Mouse (Mus musculus) midbrain, embryonic 16.5 days (tissue): ENCODE results near the gene Nhp2. TPM values are rescaled to one million over a fixed set of nuclear protein-coding genes. Genes with fewer than 3 reads are reported as not detected.

ENCODE experiments used
- ATAC-seq: fragments of 200-750 bp; cut with Nextera tagmentation; 2 replicates; pipeline ENCODE4 v1.8.0; 2017; ENCODE audit warnings: moderate TSS enrichment
- H3K27ac ChIP-seq: fragments of 300-500 bp; sonication (generic); 2 replicates; pipeline ENCODE4 v1.5.1; 2014; ENCODE audit warnings: mild to moderate bottlenecking, low read length, mixed read lengths
- H3K27me3 ChIP-seq: fragments of 300-500 bp; sonication (generic); 2 replicates; pipeline ENCODE4 v1.6.1; 2014; ENCODE audit warnings: low read depth, low read length, mixed read lengths; ENCODE audit not compliant: control insufficient read depth, insufficient read depth
- H3K36me3 ChIP-seq: fragments of 300-500 bp; sonication (generic); 2 replicates; pipeline ENCODE4 v1.6.1; 2014; ENCODE audit warnings: mild to moderate bottlenecking, low read length, moderate library complexity, mixed read lengths; ENCODE audit not compliant: control insufficient read depth, insufficient read depth
- H3K4me1 ChIP-seq: fragments of 300-500 bp; sonication (generic); 2 replicates; pipeline ENCODE4 v1.6.1; 2014; ENCODE audit warnings: mild to moderate bottlenecking, low read length, mixed read lengths; ENCODE audit not compliant: control insufficient read depth, insufficient read depth
- H3K4me2 ChIP-seq: fragments of 300-500 bp; sonication (generic); 2 replicates; pipeline ENCODE4 v1.6.1; 2014; ENCODE audit warnings: mild to moderate bottlenecking, low read length, mixed read lengths
- H3K4me3 ChIP-seq: fragments of 300-500 bp; sonication (generic); 2 replicates; pipeline ENCODE4 v1.5.1; 2014; ENCODE audit warnings: low read depth, mild to moderate bottlenecking, low read length, moderate library complexity, mixed read lengths
- H3K9ac ChIP-seq: fragments of 300-500 bp; sonication (generic); 2 replicates; pipeline ENCODE4 v1.6.1; 2014; ENCODE audit warnings: low read depth, low read length, mixed read lengths
- H3K9me3 ChIP-seq: fragments of 300-500 bp; sonication (generic); replicated peaks from 2 replicates; pipeline ENCODE4 v1.6.1; 2014; ENCODE audit warnings: mild to moderate bottlenecking, low read length, mixed read lengths; ENCODE audit not compliant: control insufficient read depth, poor library complexity, severe bottlenecking
- whole genome bisulfite sequencing: fragments of 180-500 bp; shearing (Covaris S2); extraction: QIAGEN DNeasy Blood & Tissue Kit; methylation state at CpG from one replicate; pipeline ENCODE4 v1.1.7; 2014; 5-methylcytosine and 5-hydroxymethylcytosine counted together
- polyA plus RNA-seq: library from polyadenylated mRNA; unstranded; fragments of >200 nt; fragmentation: Nextera tagmentation; extraction: Ambion mirVana; gene quantifications from 2 replicates; pipeline ENCODE4 v1.2.1, GENCODE M21; 2015

Gene Nhp2
- polyA plus RNA-seq, 1 experiment from 2014 or later: 83.7 TPM

DNA sequence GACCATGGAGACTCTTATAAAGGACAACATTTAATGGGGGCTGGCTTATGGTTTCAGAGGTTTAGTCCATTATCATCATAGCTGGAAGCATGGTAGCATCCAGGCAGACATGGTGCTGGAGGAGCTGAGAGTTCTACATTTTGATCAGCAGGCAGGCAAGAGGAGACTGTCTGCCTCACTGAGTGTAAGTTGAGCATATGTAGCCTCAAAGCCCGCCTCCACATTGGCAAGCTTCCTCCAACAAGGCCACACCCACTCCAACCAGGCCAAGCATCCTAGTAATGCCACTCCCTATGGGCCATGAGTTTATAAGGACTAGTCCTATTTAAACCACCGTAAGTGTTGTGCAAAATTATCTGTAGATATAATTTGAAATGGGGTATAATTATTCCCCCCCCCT lies 51.8 kb downstream of the Nhp2 start:
- WGBS: 80% methylated on average over 2 of the region's 2 CpGs
- H3K4me3 ChIP-seq: no peak overlapping the region

DNA sequence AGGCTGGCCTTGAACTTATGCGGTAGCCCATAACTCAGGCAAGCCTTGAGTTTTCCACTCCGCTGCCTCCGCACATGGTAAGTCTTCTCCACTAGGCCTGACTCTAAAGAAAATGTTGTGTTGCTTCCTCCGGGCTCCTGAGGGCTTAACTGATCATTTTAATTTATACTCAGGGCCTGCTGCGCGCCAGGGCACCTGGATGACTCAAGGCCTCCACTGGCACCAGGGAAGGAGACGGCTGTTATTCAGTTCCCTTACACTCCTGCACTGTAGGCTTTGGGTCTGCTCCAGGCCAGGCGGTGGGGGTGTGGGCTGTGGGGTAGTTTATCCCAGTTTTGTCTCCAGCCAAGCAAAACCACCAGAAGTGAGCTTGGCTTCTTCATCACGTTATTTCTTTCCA lies 53.8 kb downstream of the Nhp2 start:
- Histone ChIP-seq H3K27me3 (no peaks in the 10 kb centered on the region), H3K4me2 (no peak overlapping the region), H3K9ac (no peak overlapping the region), H3K9me3 (no peaks in the 10 kb centered on the region), H3K27ac (no peak overlapping the region), H3K4me1 (no peaks in the 10 kb centered on the region), H3K36me3 (no peaks in the 10 kb centered on the region), H3K4me3 (no peak overlapping the region)
- ATAC-seq: no peak
- 88% methylated on average over 9 of the region's 9 CpGs for WGBS

More for the DNA sequence above, 51.8 kb downstream of the Nhp2 start:
- no peak overlapping the region for H3K9ac ChIP-seq
- no peak overlapping the region for H3K27ac ChIP-seq
- no peaks in the 10 kb centered on the region for H3K4me1 ChIP-seq
- no peaks in the 10 kb centered on the region for H3K9me3 ChIP-seq
- ATAC-seq: no peak
- no peaks in the 10 kb centered on the region for H3K36me3 ChIP-seq
- no peaks in the 10 kb centered on the region for H3K27me3 ChIP-seq
- no peak overlapping the region for H3K4me2 ChIP-seq

Other genes starting within 250 kb of the Nhp2 start
- gene Phykpl, start 35.0 kb upstream of the Nhp2 start, polyA plus RNA-seq: 9.4 and 9.7 TPM in 2 replicates
- gene Hnrnpab, start 12.9 kb upstream of the Nhp2 start, polyA plus RNA-seq: 273 and 303 TPM in 2 replicates
- 80.0 and 82.7 TPM in 2 replicates for gene Rmnd5b, start 16.2 kb downstream of the Nhp2 start, polyA plus RNA-seq
- gene N4bp3, start 31.1 kb downstream of the Nhp2 start, polyA plus RNA-seq: 19.6 and 22.3 TPM in 2 replicates
- 1.2 TPM in 2 replicates for gene D930048N14Rik, start 31.2 kb downstream of the Nhp2 start, polyA plus RNA-seq
- 91.5 and 106 TPM in 2 replicates for gene 0610009B22Rik, start 69.1 kb downstream of the Nhp2 start, polyA plus RNA-seq
- gene Sec24a, start 143.9 kb downstream of the Nhp2 start, polyA plus RNA-seq: 15.2 and 16.5 TPM in 2 replicates
- 184 and 206 TPM in 2 replicates for gene Sar1b, start 144.0 kb downstream of the Nhp2 start, polyA plus RNA-seq
- gene Jade2, start 237.9 kb downstream of the Nhp2 start, polyA plus RNA-seq: 0.48 and 0.65 TPM in 2 replicates